Mouse (Mus musculus) embryonic facial prominence, embryonic 13.5 days (tissue): ENCODE data around the gene Igfn1. TPM values are rescaled to one million over a fixed set of nuclear protein-coding genes. Genes with fewer than 3 reads are reported as not detected.

Experiments
- ATAC-seq: fragments of 200-750 bp; cut with Nextera tagmentation; 2 replicates; pipeline ENCODE4 v1.8.0; 2017; ENCODE audit warnings: low read depth; ENCODE audit not compliant: insufficient number of reproducible peaks, insufficient read depth, low FRiP score, low TSS enrichment
- H3K27ac ChIP-seq: fragments of 300-500 bp; sonication (generic); 2 replicates; pipeline ENCODE4 v1.5.1; 2015; ENCODE audit warnings: moderate library complexity, mild to moderate bottlenecking, inconsistent platforms
- H3K27me3 ChIP-seq: fragments of 300-500 bp; sonication (generic); 2 replicates; pipeline ENCODE4 v1.6.1; 2015; ENCODE audit warnings: mild to moderate bottlenecking, inconsistent platforms
- H3K36me3 ChIP-seq: fragments of 300-500 bp; sonication (generic); 2 replicates; pipeline ENCODE4 v1.6.1; 2015; ENCODE audit warnings: mild to moderate bottlenecking, inconsistent platforms
- H3K4me1 ChIP-seq: fragments of 300-500 bp; sonication (generic); 2 replicates; pipeline ENCODE4 v1.6.1; 2015; ENCODE audit warnings: inconsistent platforms
- H3K4me2 ChIP-seq: fragments of 300-500 bp; sonication (generic); 2 replicates; pipeline ENCODE4 v1.6.1; 2015; ENCODE audit warnings: moderate library complexity, mild to moderate bottlenecking, inconsistent platforms
- H3K4me3 ChIP-seq: fragments of 300-500 bp; sonication (generic); 2 replicates; pipeline ENCODE4 v1.5.1; 2015; ENCODE audit warnings: mild to moderate bottlenecking, inconsistent platforms
- H3K9ac ChIP-seq: fragments of 300-500 bp; sonication (generic); 2 replicates; pipeline ENCODE4 v1.6.1; 2015; ENCODE audit warnings: mild to moderate bottlenecking, inconsistent platforms
- H3K9me3 ChIP-seq: fragments of 300-500 bp; sonication (generic); 2 replicates; pipeline ENCODE4 v1.6.1; 2016; ENCODE audit warnings: inconsistent platforms
- WGBS: fragments of 180-500 bp; shearing (Covaris S2); methylation state at CpG from one replicate; pipeline ENCODE4 v1.1.7; 2015; ENCODE audit warnings: mixed read lengths; 5-methylcytosine and 5-hydroxymethylcytosine counted together
- polyA plus RNA-seq: library from polyadenylated mRNA; unstranded; fragments of >200 nt; fragmentation: Nextera tagmentation; extraction: Ambion mirVana; gene quantifications from 2 replicates; pipeline ENCODE4 v1.2.1, GENCODE M21; 2015

Igfn1 gene
- polyA plus RNA-seq, 1 experiment from 2014 or later: 0.06 TPM

GRCm38 (mm10) chr1:135958483-135958882 is 47.7 kb downstream of the Igfn1 start:
- no peak overlapping the region for H3K4me3 ChIP-seq
- 0 out of 2 replicates have a peak, but pooled peaks cover 3% of the 10 kb centered on the region for H3K27me3 ChIP-seq
- ATAC-seq: no peak
- H3K27ac ChIP-seq: no peak overlapping the region
- no peak overlapping the region for H3K4me2 ChIP-seq
- 49% methylated on average over 4 of the region's 4 CpGs for WGBS
- no peaks in the 10 kb centered on the region for H3K4me1 ChIP-seq
- H3K9me3 ChIP-seq: no peaks in the 10 kb centered on the region
- H3K9ac ChIP-seq: no peak overlapping the region
- H3K36me3 ChIP-seq: no peaks in the 10 kb centered on the region

GRCm38 (mm10) chr1:135948871-135949270 is 57.3 kb downstream of the Igfn1 start:
- ATAC-seq: no peak
- H3K4me1 ChIP-seq: no peaks in the 10 kb centered on the region

GRCm38 (mm10) chr1:135946247-135946646 is 59.9 kb downstream of the Igfn1 start:
- Histone ChIP-seq H3K9ac (no peak overlapping the region), H3K36me3 (no peaks in the 10 kb centered on the region), H3K9me3 (no peaks in the 10 kb centered on the region), H3K27ac (no peak overlapping the region), H3K4me1 (no peaks in the 10 kb centered on the region; the same call in 1 of the 2 replicates), H3K27me3 (peaks cover 12% of the 10 kb centered on the region), H3K4me2 (no peak overlapping the region), H3K4me3 (no peak overlapping the region)
- no peak for ATAC-seq
- WGBS: 65% methylated on average over 4 of the region's 4 CpGs

More at GRCm38 (mm10) chr1:135948871-135949270, 57.3 kb downstream of the Igfn1 start:
- Histone ChIP-seq H3K9ac (no peak overlapping the region), H3K27ac (no peak overlapping the region), H3K4me2 (no peak overlapping the region), H3K9me3 (no peaks in the 10 kb centered on the region), H3K27me3 (no peaks in the 10 kb centered on the region; the same call in 1 of the 2 replicates), H3K36me3 (no peaks in the 10 kb centered on the region), H3K4me3 (no peak overlapping the region)
- 64% methylated on average over 2 of the region's 2 CpGs for WGBS

GRCm38 (mm10) chr1:135945711-135946110 is 60.4 kb downstream of the Igfn1 start:
- H3K4me1 ChIP-seq: no peaks in the 10 kb centered on the region; the same call in 1 of the 2 replicates
- H3K9ac ChIP-seq: no peak overlapping the region
- 9% methylated on average over 7 of the region's 7 CpGs for WGBS
- H3K36me3 ChIP-seq: no peaks in the 10 kb centered on the region
- H3K4me3 ChIP-seq: no peak overlapping the region
- no peak for ATAC-seq
- no peak overlapping the region for H3K27ac ChIP-seq
- H3K27me3 ChIP-seq: peaks cover 16% of the 10 kb centered on the region
- H3K9me3 ChIP-seq: no peaks in the 10 kb centered on the region
- no peak overlapping the region for H3K4me2 ChIP-seq

GRCm38 (mm10) chr1:135944526-135945259 is 61.4 kb downstream of the Igfn1 start:
- H3K36me3 ChIP-seq: no peaks in the 10 kb centered on the region
- H3K27me3 ChIP-seq: peaks cover 16% of the 10 kb centered on the region
- no peak overlapping the region for H3K4me3 ChIP-seq
- H3K9ac ChIP-seq: no peak overlapping the region
- peak; percentile 27; the same call in 1 of the 2 replicates for ATAC-seq
- no peaks in the 10 kb centered on the region for H3K9me3 ChIP-seq
- H3K4me1 ChIP-seq: no peaks in the 10 kb centered on the region; the same call in 1 of the 2 replicates
- WGBS: 43% methylated on average over 12 of the region's 12 CpGs
- H3K27ac ChIP-seq: no peak overlapping the region
- H3K4me2 ChIP-seq: no peak overlapping the region

GRCm38 (mm10) chr1:135943713-135944112 is 62.4 kb downstream of the Igfn1 start:
- Histone ChIP-seq H3K27me3 (peaks cover 16% of the 10 kb centered on the region), H3K4me3 (no peak overlapping the region), H3K36me3 (no peaks in the 10 kb centered on the region), H3K4me2 (no peak overlapping the region), H3K4me1 (no peaks in the 10 kb centered on the region; the same call in 1 of the 2 replicates), H3K27ac (no peak overlapping the region), H3K9me3 (no peaks in the 10 kb centered on the region), H3K9ac (no peak overlapping the region)
- 88% methylated on average over 2 of the region's 2 CpGs for WGBS
- ATAC-seq: no peak

GRCm38 (mm10) chr1:135942116-135942515 is 64.0 kb downstream of the Igfn1 start:
- Histone ChIP-seq H3K4me3 (no peak overlapping the region), H3K9me3 (no peaks in the 10 kb centered on the region), H3K4me2 (no peak overlapping the region), H3K27ac (no peak overlapping the region), H3K27me3 (peaks cover 16% of the 10 kb centered on the region), H3K36me3 (no peaks in the 10 kb centered on the region), H3K4me1 (no peaks in the 10 kb centered on the region; the same call in 1 of the 2 replicates), H3K9ac (no peak overlapping the region)
- no peak for ATAC-seq
- WGBS: 26% methylated on average over 7 of the region's 7 CpGs

- Histone ChIP-seq H3K4me3 (no peak overlapping the region), H3K9ac (no peak overlapping the region), H3K36me3 (no peaks in the 10 kb centered on the region), H3K27ac (no peak overlapping the region), H3K4me1 (no peaks in the 10 kb centered on the region; the same call in 1 of the 2 replicates), H3K27me3 (peaks cover 16% of the 10 kb centered on the region), H3K9me3 (no peaks in the 10 kb centered on the region), H3K4me2 (no peak overlapping the region)
- no peak for ATAC-seq
- 64% methylated on average over 6 of the region's 6 CpGs for WGBS
These were observed 64.7 kb downstream of the Igfn1 start for GRCm38 (mm10) chr1:135941259-135942006.

GRCm38 (mm10) chr1:135936091-135936490 is 70.1 kb downstream of the Igfn1 start:
- H3K27ac ChIP-seq: no peak overlapping the region
- peaks cover 6% of the 10 kb centered on the region; the same call in 1 of the 2 replicates for H3K4me1 ChIP-seq
- H3K4me3 ChIP-seq: no peak overlapping the region
- no peaks in the 10 kb centered on the region for H3K36me3 ChIP-seq
- no peak for ATAC-seq
- 64% methylated on average over 1 of the region's 1 CpGs for WGBS
- H3K27me3 ChIP-seq: peaks cover 2% of the 10 kb centered on the region; the same call in 1 of the 2 replicates
- no peak overlapping the region for H3K4me2 ChIP-seq
- 0 out of 2 replicates have a peak, but pooled peaks cover 3% of the 10 kb centered on the region for H3K9me3 ChIP-seq
- no peak overlapping the region for H3K9ac ChIP-seq

GRCm38 (mm10) chr1:135933704-135934293 is 72.3 kb downstream of the Igfn1 start:
- WGBS: 57% methylated on average over 18 of the region's 18 CpGs

GRCm38 (mm10) chr1:135929876-135930275 is 76.3 kb downstream of the Igfn1 start:
- H3K27ac ChIP-seq: 0 out of 2 replicates have a peak overlapping the region, but pooled peaks have one; percentile 0
- H3K4me1 ChIP-seq: peaks cover 11% of the 10 kb centered on the region; the same call in 1 of the 2 replicates
- no peak overlapping the region for H3K4me2 ChIP-seq
- ATAC-seq: peak; percentile 58; the same call in 1 of the 2 replicates
- H3K9ac ChIP-seq: no peak overlapping the region
- peaks cover 4% of the 10 kb centered on the region for H3K27me3 ChIP-seq
- 38% methylated on average over 3 of the region's 3 CpGs for WGBS
- 0 out of 2 replicates have a peak, but pooled peaks cover 3% of the 10 kb centered on the region for H3K9me3 ChIP-seq
- no peak overlapping the region for H3K4me3 ChIP-seq
- no peaks in the 10 kb centered on the region for H3K36me3 ChIP-seq

More at GRCm38 (mm10) chr1:135933704-135934293, 72.3 kb downstream of the Igfn1 start:
- Histone ChIP-seq H3K9ac (no peak overlapping the region), H3K36me3 (no peaks in the 10 kb centered on the region), H3K27me3 (no peaks in the 10 kb centered on the region; the same call in 1 of the 2 replicates), H3K4me1 (peaks cover 9% of the 10 kb centered on the region; the same call in 1 of the 2 replicates), H3K27ac (no peak overlapping the region), H3K9me3 (0 out of 2 replicates have a peak, but pooled peaks cover 3% of the 10 kb centered on the region), H3K4me2 (no peak overlapping the region), H3K4me3 (no peak overlapping the region)
- ATAC-seq: no peak
